Mouse (Mus musculus) neural tube, embryonic 14.5 days (tissue): ENCODE results near the gene Pi16. TPM values are rescaled to one million over a fixed set of nuclear protein-coding genes. Genes with fewer than 3 reads are reported as not detected.
A peak's percentile ranks its signal among the peaks of the same experiment; 100 is the strongest.

ENCODE experiments used
- ATAC-seq: fragments of 200-750 bp; cut with Nextera tagmentation; 2 replicates; pipeline ENCODE4 v1.8.0; 2017; ENCODE audit warnings: low read depth, mild to moderate bottlenecking, moderate TSS enrichment, moderate library complexity
- H3K27ac ChIP-seq: fragments of 300-500 bp; sonication (generic); 2 replicates; pipeline ENCODE4 v1.5.1; 2014; ENCODE audit warnings: low read depth, mild to moderate bottlenecking, control low read depth, low read length, moderate library complexity, mixed read lengths
- H3K27me3 ChIP-seq: fragments of 300-500 bp; sonication (generic); 2 replicates; pipeline ENCODE4 v1.6.1; 2014; ENCODE audit warnings: low read length; ENCODE audit not compliant: control insufficient read depth, insufficient read depth
- H3K36me3 ChIP-seq: fragments of 300-500 bp; sonication (generic); 2 replicates; pipeline ENCODE4 v1.6.1; 2014; ENCODE audit warnings: low read length, mixed read lengths; ENCODE audit not compliant: control insufficient read depth, insufficient read depth
- H3K4me1 ChIP-seq: fragments of 300-500 bp; sonication (generic); 2 replicates; pipeline ENCODE4 v1.6.1; 2014; ENCODE audit warnings: low read length; ENCODE audit not compliant: control insufficient read depth, insufficient read depth
- H3K4me2 ChIP-seq: fragments of 300-500 bp; sonication (generic); 2 replicates; pipeline ENCODE4 v1.6.1; 2014; ENCODE audit warnings: mild to moderate bottlenecking, low read depth, low read length, control low read depth
- H3K4me3 ChIP-seq: fragments of 300-500 bp; sonication (generic); 2 replicates; pipeline ENCODE4 v1.5.1; 2014; ENCODE audit warnings: low read depth, low read length, control low read depth, mixed read lengths
- H3K9ac ChIP-seq: fragments of 300-500 bp; sonication (generic); replicated peaks from 2 replicates; pipeline ENCODE4 v1.6.1; 2014; ENCODE audit warnings: low read depth, mild to moderate bottlenecking, control low read depth, low read length, mixed read lengths
- H3K9me3 ChIP-seq: fragments of 300-500 bp; sonication (generic); 2 replicates; pipeline ENCODE4 v1.6.1; 2016; ENCODE audit warnings: low read length; ENCODE audit not compliant: control insufficient read depth
- WGBS: fragments of 180-500 bp; shearing (Covaris S2); extraction: QIAGEN DNeasy Blood & Tissue Kit; methylation state at CpG from one replicate; pipeline ENCODE4 v1.1.7; 2014; 5-methylcytosine and 5-hydroxymethylcytosine counted together
- polyA plus RNA-seq: library from polyadenylated mRNA; unstranded; fragments of >200 nt; fragmentation: Nextera tagmentation; extraction: Ambion mirVana; gene quantifications from 2 replicates; pipeline ENCODE4 v1.2.1, GENCODE M21; 2014

Gene Pi16
- polyA plus RNA-seq, 1 experiment from 2014 or later = 0.92 TPM

DNA sequence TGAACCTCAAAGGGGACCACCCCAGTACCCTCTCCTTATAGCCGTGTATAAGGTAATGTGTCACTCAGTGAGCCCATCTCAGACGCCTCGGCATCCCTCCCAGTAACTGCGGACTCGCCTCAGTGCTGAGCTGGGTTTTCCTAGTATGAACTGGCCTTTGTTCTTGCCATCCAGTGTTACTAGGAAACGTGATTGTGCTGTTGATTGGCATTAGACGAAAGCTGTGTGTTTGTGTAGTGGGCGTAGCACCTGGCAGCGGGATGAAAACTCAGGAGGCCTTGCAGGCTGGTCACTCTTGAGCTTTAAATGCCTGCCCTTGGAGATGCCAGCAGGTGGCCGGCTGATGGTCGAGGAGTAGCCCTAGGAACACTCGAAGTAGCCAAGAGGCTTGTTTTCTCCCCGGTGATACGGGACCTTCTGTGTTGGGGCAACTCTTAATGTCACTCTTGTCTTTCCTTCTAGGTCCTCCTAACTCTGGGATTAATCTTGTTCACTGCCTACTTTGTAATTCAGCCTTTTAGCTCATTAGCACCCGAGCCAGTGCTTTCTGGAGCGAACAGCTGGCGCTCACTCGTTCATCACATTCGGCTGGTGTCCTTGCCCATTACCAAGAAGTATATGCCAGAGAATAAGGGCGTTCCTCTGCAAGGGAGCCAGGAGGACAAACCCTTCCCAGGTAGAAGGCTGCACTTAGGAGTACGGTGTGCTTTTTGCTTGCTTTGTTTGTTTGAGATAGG lies 35.1 kb upstream of the Pi16 start:
- Histone ChIP-seq H3K4me2 (no peak overlapping the region), H3K27ac (peak overlapping the region; percentile 10; the same call in 1 of the 2 replicates), H3K27me3 (no peaks in the 10 kb centered on the region), H3K36me3 (peaks cover 10% of the 10 kb centered on the region; the same call in 1 of the 2 replicates), H3K4me1 (no peaks in the 10 kb centered on the region), H3K4me3 (no peak overlapping the region), H3K9me3 (no peaks in the 10 kb centered on the region), H3K9ac (no peak overlapping the region)
- ATAC-seq = no peak
- WGBS = 68% methylated on average over 21 of the region's 21 CpGs

DNA sequence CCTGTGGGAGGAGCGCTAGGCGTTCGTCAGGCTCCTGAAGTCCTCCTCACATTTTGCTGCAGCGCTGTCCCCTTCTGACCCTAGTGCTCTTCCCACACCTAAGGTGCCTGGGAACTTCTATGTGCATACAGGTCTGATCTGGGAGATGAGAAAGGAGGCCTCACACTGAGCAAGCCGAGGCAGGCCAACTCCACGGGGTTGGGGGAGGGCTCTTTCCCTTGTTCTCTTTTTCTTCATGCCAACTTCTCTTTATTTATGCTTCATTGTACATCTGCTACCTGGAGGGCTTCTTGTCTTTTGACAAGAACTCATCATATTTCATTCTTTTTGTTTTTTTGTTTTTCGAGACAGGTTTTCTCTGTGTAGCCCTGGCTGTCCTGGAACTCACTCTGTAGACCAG lies 25.7 kb upstream of the Pi16 start:
- no peaks in the 10 kb centered on the region for H3K4me1 ChIP-seq
- no peak overlapping the region for H3K9ac ChIP-seq
- H3K27ac ChIP-seq = no peak overlapping the region
- no peak for ATAC-seq
- H3K4me2 ChIP-seq = no peak overlapping the region
- H3K9me3 ChIP-seq = no peaks in the 10 kb centered on the region
- no peaks in the 10 kb centered on the region for H3K27me3 ChIP-seq
- H3K36me3 ChIP-seq = peaks cover 12% of the 10 kb centered on the region; the same call in 1 of the 2 replicates
- H3K4me3 ChIP-seq = no peak overlapping the region
- 86% methylated on average over 7 of the region's 7 CpGs for WGBS

DNA sequence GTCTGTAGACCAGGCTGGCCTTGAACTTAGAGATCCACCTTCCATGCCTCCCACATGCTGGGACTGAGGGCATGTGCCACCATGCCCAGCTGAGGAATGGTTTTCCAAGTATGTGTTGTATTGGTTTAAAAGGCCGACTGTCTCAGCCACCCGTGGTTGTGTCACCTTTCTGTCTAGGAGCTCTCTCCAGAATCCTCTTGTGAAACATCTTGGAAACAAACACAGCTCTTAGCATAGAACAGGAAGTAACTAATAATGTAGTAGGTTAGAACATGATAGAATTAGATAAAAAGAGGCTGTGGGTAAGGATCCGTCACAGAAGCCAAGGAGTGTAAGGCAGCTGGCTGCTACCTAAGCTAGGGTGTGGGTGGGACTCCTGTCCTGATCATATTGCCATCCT lies 24.5 kb upstream of the Pi16 start:
- H3K4me2 ChIP-seq = no peak overlapping the region
- peaks cover 14% of the 10 kb centered on the region; the same call in 1 of the 2 replicates for H3K36me3 ChIP-seq

DNA sequence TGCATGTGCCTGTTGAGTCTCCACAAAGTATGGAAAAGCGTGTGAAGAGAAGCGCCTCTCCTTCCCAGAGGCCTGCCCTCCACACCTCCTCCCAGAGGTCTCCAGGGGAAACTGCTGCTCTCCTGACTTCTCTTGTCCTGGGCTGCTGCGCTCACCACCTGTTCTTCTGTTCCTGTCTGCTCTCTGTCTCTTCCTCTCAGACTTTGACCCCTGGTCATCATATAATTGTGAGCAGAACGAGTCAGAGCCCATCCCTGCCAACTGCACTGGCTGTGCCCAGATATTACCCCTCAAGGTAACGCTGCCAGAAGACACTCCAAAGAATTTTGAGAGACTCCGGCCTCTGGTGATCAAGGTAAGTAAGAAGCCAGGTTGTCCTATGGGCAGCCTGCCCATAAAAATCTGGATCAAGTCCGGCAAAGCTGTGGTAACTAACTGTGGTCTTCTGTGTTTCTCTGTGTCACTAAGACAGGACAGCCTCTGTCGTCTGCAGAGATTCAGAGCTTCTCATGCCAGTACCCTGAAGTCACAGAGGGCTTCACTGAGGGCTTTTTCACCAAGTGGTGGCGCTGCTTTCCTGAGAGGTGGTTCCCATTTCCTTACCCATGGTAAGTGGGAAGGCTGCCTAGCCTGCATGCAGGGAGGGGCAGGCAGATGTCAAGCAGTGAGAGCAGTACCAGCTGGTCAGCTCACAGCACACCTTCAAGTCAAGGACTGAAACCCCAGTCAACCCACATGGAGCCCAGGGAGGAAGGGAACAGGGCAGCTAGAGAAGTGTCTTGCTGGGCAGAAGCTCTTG lies 23.5 kb upstream of the Pi16 start:
- H3K36me3 ChIP-seq = peaks cover 23% of the 10 kb centered on the region; the same call in 1 of the 2 replicates
- WGBS = 86% methylated on average over 9 of the region's 9 CpGs
- H3K27ac ChIP-seq = no peak overlapping the region

More for the DNA sequence above, 24.5 kb upstream of the Pi16 start:
- Histone ChIP-seq H3K9me3 (no peaks in the 10 kb centered on the region), H3K4me1 (no peaks in the 10 kb centered on the region), H3K27me3 (no peaks in the 10 kb centered on the region), H3K27ac (no peak overlapping the region), H3K9ac (no peak overlapping the region), H3K4me3 (no peak overlapping the region)
- WGBS = 91% methylated on average over 3 of the region's 3 CpGs
- no peak for ATAC-seq

DNA sequence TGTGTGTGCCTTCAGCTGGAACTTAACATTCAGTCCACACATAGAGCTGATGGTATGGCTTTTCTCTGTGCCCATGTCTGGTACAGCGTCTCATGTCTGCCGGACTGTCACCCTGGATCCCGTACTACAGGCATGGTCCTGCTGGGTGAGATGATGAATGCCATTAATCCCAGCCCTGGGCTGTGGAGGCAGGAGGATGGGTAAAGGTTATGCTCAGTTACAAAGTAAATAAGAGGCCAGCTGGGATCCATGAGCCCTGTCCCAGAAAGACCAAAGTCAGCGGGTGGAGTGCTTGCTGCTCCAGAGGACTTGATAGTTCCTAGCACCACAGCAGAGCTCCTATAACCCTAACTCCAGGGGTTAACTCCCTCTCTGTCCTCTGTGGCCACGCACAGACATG lies 21.6 kb upstream of the Pi16 start:
- Histone ChIP-seq H3K36me3 (peaks cover 29% of the 10 kb centered on the region; the same call in 1 of the 2 replicates), H3K4me3 (no peak overlapping the region), H3K4me1 (no peaks in the 10 kb centered on the region), H3K9me3 (no peaks in the 10 kb centered on the region), H3K9ac (no peak overlapping the region), H3K27me3 (no peaks in the 10 kb centered on the region), H3K4me2 (no peak overlapping the region), H3K27ac (no peak overlapping the region)
- no peak for ATAC-seq
- 80% methylated on average over 5 of the region's 5 CpGs for WGBS

More for the DNA sequence above, 23.5 kb upstream of the Pi16 start:
- H3K9ac ChIP-seq = no peak overlapping the region
- no peak for ATAC-seq
- no peak overlapping the region for H3K4me2 ChIP-seq
- H3K27me3 ChIP-seq = no peaks in the 10 kb centered on the region
- no peaks in the 10 kb centered on the region for H3K9me3 ChIP-seq
- no peak overlapping the region for H3K4me3 ChIP-seq
- H3K4me1 ChIP-seq = no peaks in the 10 kb centered on the region

DNA sequence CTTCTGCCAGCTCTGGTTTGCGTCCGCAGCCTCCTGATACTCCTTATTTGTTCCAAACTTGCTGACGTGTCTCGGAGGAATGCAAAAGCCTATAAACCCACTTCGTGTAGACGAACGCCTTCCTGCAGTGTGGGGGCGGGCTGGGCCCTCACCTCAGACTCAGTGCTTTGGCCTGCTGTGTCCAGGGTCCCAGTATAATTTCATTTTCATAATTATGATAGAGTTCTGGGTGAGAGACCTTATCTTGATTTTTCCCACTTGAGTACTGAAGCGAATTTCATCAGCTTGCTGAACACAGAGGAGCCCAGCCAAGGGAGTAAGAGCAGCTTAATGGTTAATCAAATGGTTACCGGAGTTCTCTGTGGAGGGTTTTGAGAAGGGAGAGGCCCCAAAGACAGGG lies 20.2 kb upstream of the Pi16 start:
- Histone ChIP-seq H3K4me3 (no peak overlapping the region), H3K27ac (no peak overlapping the region), H3K4me2 (no peak overlapping the region), H3K9me3 (no peaks in the 10 kb centered on the region), H3K36me3 (peaks cover 31% of the 10 kb centered on the region; the same call in 1 of the 2 replicates), H3K9ac (no peak overlapping the region), H3K4me1 (no peaks in the 10 kb centered on the region), H3K27me3 (no peaks in the 10 kb centered on the region)
- no peak for ATAC-seq
- whole genome bisulfite sequencing = 81% methylated on average over 10 of the region's 10 CpGs

DNA sequence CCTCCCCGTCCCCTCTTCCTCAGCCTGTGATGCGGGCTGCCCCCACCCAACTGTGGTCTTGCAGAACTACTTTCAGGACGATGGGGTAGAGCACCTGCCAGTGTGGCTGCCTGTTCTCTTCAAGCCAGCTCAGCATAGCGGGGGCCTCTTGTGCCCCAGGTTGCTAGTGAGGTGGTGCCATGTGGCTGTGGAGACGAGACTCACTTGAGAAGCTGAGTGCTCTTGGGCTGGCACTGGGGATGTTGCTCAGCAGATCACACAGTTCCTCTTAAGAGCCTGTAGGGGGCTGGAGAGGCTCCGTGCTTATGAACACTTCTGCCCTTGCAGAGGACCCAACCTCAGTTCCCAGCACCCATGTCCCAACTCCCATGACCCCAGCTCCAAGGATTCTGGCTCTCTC lies 19.7 kb upstream of the Pi16 start:
- no peak for ATAC-seq
- Histone ChIP-seq H3K4me2 (no peak overlapping the region), H3K9me3 (no peaks in the 10 kb centered on the region), H3K36me3 (peaks cover 31% of the 10 kb centered on the region; the same call in 1 of the 2 replicates), H3K27ac (no peak overlapping the region), H3K4me3 (no peak overlapping the region), H3K27me3 (no peaks in the 10 kb centered on the region), H3K9ac (no peak overlapping the region), H3K4me1 (no peaks in the 10 kb centered on the region)
- WGBS = 88% methylated on average over 6 of the region's 6 CpGs

DNA sequence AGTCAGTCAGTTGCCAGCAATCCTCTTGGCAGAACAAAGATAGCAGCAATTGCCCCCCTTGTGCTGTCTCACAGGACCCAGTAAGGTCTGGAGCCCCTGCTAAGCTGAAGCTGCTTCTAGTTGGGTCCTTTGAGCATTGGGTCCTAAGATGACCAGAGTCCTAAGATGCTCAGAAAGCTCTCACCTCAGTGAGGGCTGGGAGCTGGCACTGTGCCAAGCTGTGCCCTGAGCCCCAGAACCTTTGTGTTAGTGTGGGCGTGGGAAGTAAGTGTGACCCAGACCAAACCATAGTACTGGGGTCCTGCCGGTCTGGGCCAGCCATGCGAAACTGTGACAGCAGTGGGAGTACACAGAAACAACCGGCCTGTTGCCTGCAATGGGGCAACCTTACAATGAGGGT lies 18.2 kb upstream of the Pi16 start:
- H3K4me3 ChIP-seq = no peak overlapping the region
- 90% methylated on average over 4 of the region's 4 CpGs for WGBS
- peaks cover 26% of the 10 kb centered on the region; the same call in 1 of the 2 replicates for H3K36me3 ChIP-seq
- no peaks in the 10 kb centered on the region for H3K27me3 ChIP-seq
- no peak for ATAC-seq
- H3K27ac ChIP-seq = no peak overlapping the region
- H3K9ac ChIP-seq = no peak overlapping the region
- no peaks in the 10 kb centered on the region for H3K9me3 ChIP-seq
- no peaks in the 10 kb centered on the region for H3K4me1 ChIP-seq
- H3K4me2 ChIP-seq = no peak overlapping the region

DNA sequence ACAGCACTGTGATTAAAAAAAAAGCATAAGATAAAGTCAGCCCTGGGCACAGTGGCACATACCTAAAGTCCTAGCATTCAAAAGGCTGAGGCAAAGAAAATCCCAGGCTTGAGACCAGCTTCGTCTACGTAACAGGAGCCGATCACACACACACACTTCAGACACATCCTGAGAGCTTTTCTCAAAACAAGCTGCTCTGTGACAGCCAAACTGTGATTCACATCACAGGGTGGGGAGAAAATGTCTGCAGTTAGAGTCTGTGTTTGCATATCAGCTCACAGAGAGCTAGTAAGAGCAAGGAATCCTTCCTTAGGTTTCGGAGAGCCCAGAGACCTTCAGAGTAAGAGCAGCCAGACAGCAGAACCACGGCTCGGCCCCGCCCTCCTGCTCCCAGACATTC lies 16.6 kb upstream of the Pi16 start:
- no peak for ATAC-seq
- WGBS = 93% methylated on average over 7 of the region's 7 CpGs
- H3K36me3 ChIP-seq = peaks cover 22% of the 10 kb centered on the region; the same call in 1 of the 2 replicates
- H3K4me2 ChIP-seq = no peak overlapping the region
- no peak overlapping the region for H3K27ac ChIP-seq
- no peak overlapping the region for H3K9ac ChIP-seq
- H3K27me3 ChIP-seq = no peaks in the 10 kb centered on the region
- H3K4me1 ChIP-seq = no peaks in the 10 kb centered on the region
- no peak overlapping the region for H3K4me3 ChIP-seq
- H3K9me3 ChIP-seq = no peaks in the 10 kb centered on the region
